Mouse (Mus musculus) intestine, embryonic 15.5 days (tissue): ENCODE results near the gene Adamtsl5. TPM values are rescaled to one million over a fixed set of nuclear protein-coding genes. Genes with fewer than 3 reads are reported as not detected.
A peak's percentile ranks its signal among the peaks of the same experiment; 100 is the strongest.

Source experiments
- ATAC-seq: fragments of 200-750 bp; cut with Nextera tagmentation; 2 replicates; pipeline ENCODE4 v1.8.0; 2017; ENCODE audit warnings: moderate TSS enrichment, moderate library complexity
- H3K27ac ChIP-seq: fragments of 300-500 bp; sonication (generic); 2 replicates; pipeline ENCODE4 v1.5.1; 2015; ENCODE audit warnings: mild to moderate bottlenecking, inconsistent platforms
- H3K27me3 ChIP-seq: fragments of 300-500 bp; sonication (generic); replicated peaks from 2 replicates; pipeline ENCODE4 v1.6.1; 2015; ENCODE audit warnings: inconsistent platforms
- H3K36me3 ChIP-seq: fragments of 300-500 bp; sonication (generic); 2 replicates; pipeline ENCODE4 v1.6.1; 2015; ENCODE audit warnings: inconsistent platforms
- H3K4me1 ChIP-seq: fragments of 300-500 bp; sonication (generic); replicated peaks from 2 replicates; pipeline ENCODE4 v1.6.1; 2015; ENCODE audit warnings: inconsistent platforms
- H3K4me2 ChIP-seq: fragments of 300-500 bp; sonication (generic); replicated peaks from 2 replicates; pipeline ENCODE4 v1.6.1; 2015; ENCODE audit warnings: mild to moderate bottlenecking, inconsistent platforms
- H3K4me3 ChIP-seq: fragments of 300-500 bp; sonication (generic); replicated peaks from 2 replicates; pipeline ENCODE4 v1.5.1; 2015; ENCODE audit warnings: inconsistent platforms
- H3K9ac ChIP-seq: fragments of 300-500 bp; sonication (generic); 2 replicates; pipeline ENCODE4 v1.6.1; 2015; ENCODE audit warnings: inconsistent platforms
- H3K9me3 ChIP-seq: fragments of 300-500 bp; sonication (generic); 2 replicates; pipeline ENCODE4 v1.6.1; 2016; ENCODE audit warnings: inconsistent platforms
- WGBS: fragments of 180-500 bp; shearing (Covaris S2); methylation state at CpG from one replicate; pipeline ENCODE4 v1.1.7; 2015; 5-methylcytosine and 5-hydroxymethylcytosine counted together
- polyA plus RNA-seq: library from polyadenylated mRNA; unstranded; fragments of >200 nt; fragmentation: Nextera tagmentation; extraction: Ambion mirVana; gene quantifications from 2 replicates; pipeline ENCODE4 v1.2.1, GENCODE M21; 2015

Adamtsl5 gene
- polyA plus RNA-seq, 1 experiment from 2014 or later = 19.3 TPM

DNA sequence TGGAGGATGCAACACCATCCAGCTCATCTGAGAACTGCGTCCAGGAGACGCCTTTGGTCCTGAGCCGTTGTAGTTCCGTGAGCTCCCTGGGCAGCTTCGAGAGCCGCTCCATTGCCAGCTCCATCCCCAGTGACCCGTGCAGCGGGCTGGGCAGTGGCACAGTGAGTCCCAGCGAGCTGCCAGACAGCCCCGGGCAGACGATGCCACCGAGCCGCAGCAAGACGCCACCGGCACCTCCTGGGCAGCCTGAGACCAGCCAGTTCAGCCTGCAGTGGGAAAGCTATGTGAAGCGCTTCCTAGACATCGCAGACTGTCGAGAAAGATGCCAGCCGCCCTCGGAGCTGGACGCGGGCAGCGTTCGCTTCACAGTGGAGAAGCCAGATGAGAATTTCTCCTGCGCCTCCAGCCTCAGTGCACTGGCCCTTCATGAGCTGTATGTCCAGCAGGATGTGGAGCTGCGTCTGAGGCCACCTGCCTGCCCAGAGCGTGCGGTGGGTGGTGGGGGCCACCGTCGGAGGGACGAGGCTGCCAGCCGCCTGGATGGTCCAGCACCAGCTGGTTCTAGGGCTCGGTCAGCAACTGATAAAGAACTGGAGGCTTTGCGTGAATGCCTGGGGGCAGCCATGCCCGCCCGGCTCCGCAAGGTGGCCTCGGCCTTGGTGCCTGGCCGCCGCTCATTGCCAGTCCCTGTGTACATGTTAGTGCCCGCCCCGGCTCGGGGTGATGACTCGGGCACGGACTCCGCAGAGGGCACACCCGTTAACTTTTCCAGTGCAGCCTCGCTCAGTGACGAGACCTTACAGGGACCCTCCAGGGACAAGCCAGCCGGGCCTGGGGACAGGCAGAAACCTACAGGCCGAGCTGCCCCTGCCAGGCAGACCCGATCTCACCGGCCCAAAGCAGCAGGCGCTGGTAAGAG is 35.4 kb downstream of the Adamtsl5 start:
- H3K9ac ChIP-seq = no peak overlapping the region
- no peak overlapping the region for H3K4me3 ChIP-seq
- H3K27ac ChIP-seq = no peak overlapping the region
- H3K4me1 ChIP-seq = peaks cover 34% of the 10 kb centered on the region
- H3K4me2 ChIP-seq = no peak overlapping the region
- H3K36me3 ChIP-seq = 0 out of 2 replicates have a peak, but pooled peaks cover 3% of the 10 kb centered on the region
- peaks cover 62% of the 10 kb centered on the region for H3K27me3 ChIP-seq
- no peaks in the 10 kb centered on the region for H3K9me3 ChIP-seq
- 64% methylated on average over 54 of the region's 54 CpGs for WGBS
- ATAC-seq = no peak

DNA sequence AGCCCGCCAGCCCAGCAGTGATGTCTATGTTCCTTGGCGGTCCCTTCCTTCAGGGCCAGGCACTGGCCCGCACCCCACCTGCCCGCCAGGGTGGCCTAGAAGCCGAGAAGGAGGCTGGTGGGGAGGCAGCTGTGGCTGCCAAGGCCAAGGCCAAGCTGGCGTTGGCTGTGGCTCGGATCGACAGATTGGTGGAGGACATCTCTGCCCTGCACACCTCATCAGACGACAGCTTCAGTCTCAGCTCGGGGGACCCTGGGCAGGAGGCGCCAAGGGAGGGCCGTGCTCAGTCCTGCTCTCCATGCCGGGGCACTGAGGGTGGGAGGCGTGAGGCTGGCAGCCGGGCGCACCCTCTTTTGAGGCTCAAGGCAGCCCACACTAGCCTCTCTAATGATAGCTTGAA is 36.7 kb downstream of the Adamtsl5 start:
- WGBS = 81% methylated on average over 16 of the region's 16 CpGs
- Histone ChIP-seq H3K27ac (no peak overlapping the region), H3K4me3 (no peak overlapping the region), H3K9me3 (no peaks in the 10 kb centered on the region), H3K27me3 (peaks cover 63% of the 10 kb centered on the region), H3K4me2 (no peak overlapping the region), H3K9ac (no peak overlapping the region), H3K36me3 (no peaks in the 10 kb centered on the region), H3K4me1 (peaks cover 26% of the 10 kb centered on the region)
- ATAC-seq = no peak

DNA sequence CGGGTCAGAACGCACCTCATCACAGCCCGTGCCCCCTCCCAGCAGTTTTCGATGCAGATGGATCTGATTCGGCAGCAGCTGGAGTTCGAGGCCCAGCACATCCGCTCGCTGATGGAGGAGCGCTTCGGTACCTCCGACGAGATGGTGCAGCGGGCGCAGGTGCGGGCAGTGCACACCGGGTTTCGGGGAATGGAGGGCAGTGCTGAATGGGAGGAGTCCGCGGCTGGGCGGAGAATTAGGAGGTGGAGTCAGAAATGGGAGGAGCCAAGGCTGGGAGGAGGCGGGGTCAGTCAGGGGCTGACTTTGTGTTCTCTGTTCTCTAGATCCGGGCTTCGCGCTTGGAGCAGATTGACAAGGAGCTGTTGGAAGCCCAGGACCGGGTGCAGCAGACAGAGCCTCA is 43.4 kb downstream of the Adamtsl5 start:
- H3K36me3 ChIP-seq = no peaks in the 10 kb centered on the region
- H3K4me3 ChIP-seq = peak overlapping the region; percentile 11; the same call in 1 of the 2 replicates
- 13% methylated on average over 25 of the region's 25 CpGs for WGBS
- peak overlapping the region; percentile 46 for H3K4me2 ChIP-seq
- peaks cover 12% of the 10 kb centered on the region for H3K4me1 ChIP-seq
- H3K27ac ChIP-seq = no peak overlapping the region
- no peaks in the 10 kb centered on the region for H3K9me3 ChIP-seq
- H3K9ac ChIP-seq = no peak overlapping the region
- peak; percentile 52; the same call in 1 of the 2 replicates for ATAC-seq
- peaks cover 53% of the 10 kb centered on the region for H3K27me3 ChIP-seq

DNA sequence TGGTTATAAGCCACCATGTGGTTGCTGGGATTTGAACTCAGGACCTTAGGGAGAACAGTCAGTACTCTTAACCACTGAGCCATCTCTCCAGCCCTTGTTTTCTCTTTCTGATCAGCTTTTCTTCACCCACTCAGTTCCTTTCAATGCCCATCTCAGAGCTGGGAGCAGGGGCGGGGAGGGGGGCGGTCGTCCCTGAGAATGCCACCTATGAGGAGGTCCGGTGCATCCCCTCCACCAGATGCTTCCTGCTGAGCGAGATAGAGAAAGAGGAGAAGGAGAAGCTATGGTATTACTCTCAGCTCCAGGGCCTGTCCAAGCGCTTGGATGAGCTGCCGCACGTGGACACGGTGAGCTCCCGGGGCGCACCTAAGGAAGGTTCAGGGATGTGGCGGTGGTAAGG is 43.8 kb downstream of the Adamtsl5 start:
- no peak overlapping the region for H3K9ac ChIP-seq
- no peaks in the 10 kb centered on the region for H3K36me3 ChIP-seq
- H3K4me2 ChIP-seq = peak overlapping the region; percentile 46
- peak overlapping the region; percentile 11; the same call in 1 of the 2 replicates for H3K4me3 ChIP-seq
- no peaks in the 10 kb centered on the region for H3K9me3 ChIP-seq
- 23% methylated on average over 12 of the region's 12 CpGs for WGBS
- ATAC-seq = no peak
- H3K27me3 ChIP-seq = peaks cover 57% of the 10 kb centered on the region
- H3K4me1 ChIP-seq = peaks cover 12% of the 10 kb centered on the region
- no peak overlapping the region for H3K27ac ChIP-seq

DNA sequence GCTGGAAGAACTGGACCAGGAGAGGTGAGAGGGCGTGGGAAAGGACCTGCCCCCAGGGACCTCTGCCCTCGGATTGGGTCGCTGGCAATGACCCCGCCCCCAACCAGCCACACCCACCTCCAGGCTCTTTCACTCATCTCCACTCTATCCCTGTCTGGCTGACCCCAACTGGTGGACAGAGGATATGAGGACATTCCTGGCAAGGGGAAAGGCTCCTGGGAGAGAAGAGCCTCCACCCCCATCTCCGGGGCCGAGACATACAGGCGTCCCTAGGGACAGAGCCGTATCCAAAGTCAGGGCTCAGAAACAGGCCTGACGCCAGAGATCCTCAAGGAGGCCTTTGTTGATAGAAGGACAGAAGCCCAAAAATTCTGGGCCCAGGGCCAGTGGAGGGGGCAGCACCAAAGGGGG is 45.7 kb downstream of the Adamtsl5 start:
- H3K9ac ChIP-seq = 0 out of 2 replicates have a peak overlapping the region, but pooled peaks have one; percentile 6
- peak overlapping the region; percentile 40; the same call in 1 of the 2 replicates for H3K27ac ChIP-seq
- H3K27me3 ChIP-seq = peaks cover 73% of the 10 kb centered on the region
- no peaks in the 10 kb centered on the region for H3K36me3 ChIP-seq
- peak; percentile 39 for ATAC-seq
- H3K9me3 ChIP-seq = no peaks in the 10 kb centered on the region
- peak overlapping the region; percentile 17 for H3K4me2 ChIP-seq
- H3K4me3 ChIP-seq = no peak overlapping the region
- peaks cover 12% of the 10 kb centered on the region for H3K4me1 ChIP-seq
- 11% methylated on average over 9 of the region's 9 CpGs for WGBS

DNA sequence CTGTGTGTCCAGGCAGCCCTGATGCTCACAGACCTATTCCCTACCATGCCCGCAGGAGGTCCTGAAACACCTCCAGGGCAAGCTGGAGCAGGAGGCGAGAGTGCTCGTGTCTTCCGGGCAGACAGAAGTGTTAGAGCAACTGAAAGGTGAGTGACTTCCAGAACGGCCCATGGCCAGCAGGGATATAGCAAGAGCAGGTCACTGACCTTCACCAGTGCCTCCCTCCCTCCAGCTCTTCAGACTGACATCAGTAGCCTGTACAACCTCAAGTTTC is 46.2 kb downstream of the Adamtsl5 start:
- no peak for ATAC-seq
- peaks cover 76% of the 10 kb centered on the region for H3K27me3 ChIP-seq
- whole genome bisulfite sequencing = 51% methylated on average over 5 of the region's 5 CpGs
- 0 out of 2 replicates have a peak overlapping the region, but pooled peaks have one; percentile 6 for H3K9ac ChIP-seq
- peaks cover 12% of the 10 kb centered on the region for H3K4me1 ChIP-seq
- H3K27ac ChIP-seq = peak overlapping the region; percentile 40; the same call in 1 of the 2 replicates
- H3K4me3 ChIP-seq = no peak overlapping the region
- no peaks in the 10 kb centered on the region for H3K36me3 ChIP-seq
- H3K4me2 ChIP-seq = peak overlapping the region; percentile 17
- no peaks in the 10 kb centered on the region for H3K9me3 ChIP-seq

DNA sequence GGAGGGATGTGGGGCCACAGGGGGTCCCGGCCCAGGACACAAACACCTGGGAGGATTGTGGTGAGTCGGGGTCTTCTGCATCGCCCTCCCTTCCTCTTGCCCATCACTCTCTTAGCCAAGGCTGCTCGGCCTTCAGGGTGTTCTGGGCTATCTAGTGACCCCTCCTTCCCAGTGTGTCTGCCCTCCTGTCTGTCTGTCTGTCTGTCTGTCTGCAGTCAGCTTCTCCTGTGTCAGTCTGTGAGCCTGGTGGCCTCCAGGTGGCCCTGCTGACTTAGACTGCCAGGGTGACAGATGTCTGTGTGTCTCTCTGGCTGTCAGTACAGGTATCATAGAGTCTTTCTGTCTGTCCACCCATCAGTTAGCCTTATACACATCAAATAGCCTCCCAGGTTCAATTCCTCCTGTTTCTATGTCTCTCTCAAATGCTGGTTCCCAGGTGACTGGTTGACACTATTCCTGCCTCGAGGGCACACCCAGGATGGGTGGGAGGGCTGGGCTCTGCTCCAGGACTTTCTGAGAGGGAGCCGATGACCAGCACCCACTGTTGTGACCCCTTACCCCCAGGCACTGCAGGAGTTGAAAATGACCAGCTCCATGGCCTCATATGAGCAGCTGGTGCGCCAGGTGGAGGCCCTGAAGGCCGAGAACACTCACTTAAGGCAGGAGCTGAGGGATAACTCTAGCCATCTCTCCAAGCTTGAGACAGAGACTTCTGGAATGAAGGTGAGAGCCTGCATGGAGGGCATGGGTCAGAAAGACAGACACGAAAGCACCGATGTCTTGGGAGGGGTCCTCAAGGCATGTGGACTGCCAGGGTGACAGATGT is 46.7 kb downstream of the Adamtsl5 start:
- Histone ChIP-seq H3K9ac (0 out of 2 replicates have a peak overlapping the region, but pooled peaks have one; percentile 6), H3K4me1 (peaks cover 12% of the 10 kb centered on the region), H3K4me3 (0 out of 2 replicates have a peak overlapping the region, but pooled peaks have one; percentile 2), H3K27me3 (peaks cover 74% of the 10 kb centered on the region), H3K4me2 (peak overlapping the region; percentile 9; the same call in 1 of the 2 replicates), H3K9me3 (no peaks in the 10 kb centered on the region), H3K27ac (no peak overlapping the region), H3K36me3 (no peaks in the 10 kb centered on the region)
- no peak for ATAC-seq
- 76% methylated on average over 10 of the region's 10 CpGs for WGBS

DNA sequence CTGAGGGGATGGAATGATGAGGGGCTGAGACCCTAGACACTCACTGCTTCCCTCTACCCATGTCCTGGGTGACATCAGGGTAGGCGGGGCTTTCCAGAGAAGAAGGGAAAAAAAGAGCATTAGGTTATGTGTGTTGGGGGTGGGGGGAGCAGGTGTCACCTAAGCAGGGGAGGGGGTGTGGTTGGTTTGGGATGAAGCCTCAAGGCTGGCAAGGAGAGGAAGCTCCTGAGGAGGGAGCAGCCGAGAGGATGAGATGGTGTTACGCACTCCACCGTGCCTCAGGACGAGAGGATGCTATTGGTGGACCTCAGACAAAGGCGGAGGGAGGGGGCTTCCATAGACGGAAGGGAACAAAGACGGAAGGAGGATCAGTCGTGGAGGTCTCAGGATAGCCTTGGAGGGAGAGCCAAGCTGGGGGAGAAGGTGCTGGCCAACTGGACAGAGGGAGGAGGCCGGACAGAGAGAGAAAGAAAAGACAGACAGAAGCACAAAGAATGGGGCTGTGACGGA is 47.5 kb downstream of the Adamtsl5 start:
- 35% methylated on average over 11 of the region's 11 CpGs for WGBS
- no peaks in the 10 kb centered on the region for H3K36me3 ChIP-seq
- peaks cover 68% of the 10 kb centered on the region for H3K27me3 ChIP-seq
- H3K9me3 ChIP-seq = no peaks in the 10 kb centered on the region
- no peak overlapping the region for H3K9ac ChIP-seq
- 0 out of 2 replicates have a peak overlapping the region, but pooled peaks have one; percentile 2 for H3K4me3 ChIP-seq
- H3K27ac ChIP-seq = no peak overlapping the region
- ATAC-seq = no peak
- 0 out of 2 replicates have a peak overlapping the region, but pooled peaks have one; percentile 2 for H3K4me2 ChIP-seq
- peaks cover 17% of the 10 kb centered on the region for H3K4me1 ChIP-seq

DNA sequence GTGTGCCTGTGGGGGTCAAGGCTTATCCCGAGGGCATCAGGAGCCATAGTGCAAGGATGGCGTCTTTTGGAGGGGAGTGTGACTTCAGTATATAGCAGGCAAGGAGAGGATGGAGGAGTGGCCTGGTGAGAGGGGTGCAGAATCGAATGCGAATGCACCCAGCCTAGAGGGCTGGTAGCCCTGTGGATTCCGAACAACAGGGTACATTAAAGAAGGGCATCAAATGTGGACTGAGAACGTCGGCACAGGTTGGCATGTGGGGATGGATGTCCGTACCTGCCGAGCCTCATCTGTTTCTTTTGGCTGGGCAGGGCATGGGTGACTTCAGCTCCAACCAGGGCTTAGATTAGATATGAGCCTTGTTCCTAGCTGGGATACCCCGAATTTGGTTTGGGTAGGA is 48.4 kb downstream of the Adamtsl5 start:
- no peak for ATAC-seq
- Histone ChIP-seq H3K9ac (0 out of 2 replicates have a peak overlapping the region, but pooled peaks have one; percentile 8), H3K36me3 (peaks cover 2% of the 10 kb centered on the region; the same call in 1 of the 2 replicates), H3K4me3 (no peak overlapping the region; the same call in 1 of the 2 replicates), H3K9me3 (no peaks in the 10 kb centered on the region), H3K4me1 (peaks cover 21% of the 10 kb centered on the region), H3K27ac (no peak overlapping the region), H3K4me2 (no peak overlapping the region), H3K27me3 (peaks cover 59% of the 10 kb centered on the region)
- WGBS = 51% methylated on average over 10 of the region's 10 CpGs

DNA sequence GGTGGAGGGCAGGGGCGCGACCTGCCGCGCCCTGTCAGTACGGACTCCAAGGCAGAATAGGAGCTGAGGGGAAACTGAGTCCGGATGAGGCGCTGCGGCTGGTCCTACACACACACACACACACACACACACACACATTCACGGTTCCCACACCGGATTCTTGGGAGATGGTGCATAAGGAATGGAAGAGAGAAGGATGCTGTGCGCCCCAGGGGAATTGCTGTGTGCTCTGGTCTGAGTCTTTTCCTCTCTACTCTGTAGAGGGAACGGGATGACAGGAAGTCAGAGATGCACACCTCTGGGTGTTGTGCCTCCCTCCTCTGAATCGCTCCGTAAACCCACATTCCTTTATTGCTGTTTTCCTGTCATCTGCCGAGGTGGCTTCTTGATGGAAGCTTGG is 48.9 kb downstream of the Adamtsl5 start:
- Histone ChIP-seq H3K9ac (no peak overlapping the region; the same call in 1 of the 2 replicates), H3K27ac (no peak overlapping the region), H3K4me1 (peaks cover 22% of the 10 kb centered on the region), H3K36me3 (peaks cover 7% of the 10 kb centered on the region), H3K27me3 (peaks cover 53% of the 10 kb centered on the region), H3K9me3 (no peaks in the 10 kb centered on the region), H3K4me2 (peak overlapping the region; percentile 17; the same call in 1 of the 2 replicates), H3K4me3 (peak overlapping the region; percentile 9; the same call in 1 of the 2 replicates)
- WGBS = 16% methylated on average over 15 of the region's 15 CpGs
- ATAC-seq = no peak

DNA sequence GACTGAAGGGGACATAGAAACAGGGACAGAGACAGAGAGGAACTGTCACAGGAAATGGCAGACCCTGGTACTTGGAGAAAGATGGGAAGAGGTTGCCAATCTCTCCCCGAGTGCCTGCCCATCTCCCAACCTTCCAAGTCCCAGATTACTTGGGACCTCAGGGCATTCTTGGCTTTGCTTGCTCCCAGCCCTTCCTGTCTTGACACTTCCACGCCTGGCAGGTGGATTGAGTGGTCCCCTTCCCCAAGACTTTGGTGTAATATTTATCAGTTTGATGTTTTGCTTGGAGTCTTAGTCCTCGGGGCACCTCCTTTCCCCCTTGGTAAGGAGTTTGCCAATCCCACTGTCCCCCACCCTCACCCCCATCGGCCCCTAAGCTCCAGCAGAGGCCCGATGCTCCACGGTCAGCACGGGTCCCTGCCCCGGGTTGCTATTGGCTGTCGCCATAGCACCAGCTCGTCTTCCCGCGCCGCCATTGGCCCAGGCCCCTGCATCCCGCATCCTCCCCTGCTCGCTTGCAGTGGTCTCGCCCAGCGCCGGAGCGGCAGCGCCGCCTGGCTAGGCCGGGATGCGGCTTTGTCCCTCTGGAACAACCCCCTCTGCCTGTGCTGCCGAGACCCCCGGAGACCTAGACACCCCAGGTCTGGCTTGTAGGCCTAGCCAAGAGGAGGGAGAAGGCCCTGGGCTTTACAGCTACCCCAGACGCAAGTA is 49.5 kb downstream of the Adamtsl5 start:
- H3K27ac ChIP-seq = no peak overlapping the region
- peak overlapping the region; percentile 9; the same call in 1 of the 2 replicates for H3K4me3 ChIP-seq
- peaks cover 51% of the 10 kb centered on the region for H3K27me3 ChIP-seq
- no peaks in the 10 kb centered on the region for H3K9me3 ChIP-seq
- ATAC-seq = peak; percentile 18; the same call in 1 of the 2 replicates
- WGBS = 5% methylated on average over 26 of the region's 26 CpGs
- peaks cover 12% of the 10 kb centered on the region for H3K36me3 ChIP-seq
- peaks cover 27% of the 10 kb centered on the region for H3K4me1 ChIP-seq
- H3K9ac ChIP-seq = no peak overlapping the region; the same call in 1 of the 2 replicates
- peak overlapping the region; percentile 17; the same call in 1 of the 2 replicates for H3K4me2 ChIP-seq
